Mouse (Mus musculus): ENCODE measurements around the gene Pitpna. TPM values are rescaled to one million over a fixed set of nuclear protein-coding genes. Genes with fewer than 3 reads are reported as not detected.

Gene Pitpna
- total and polyA plus RNA-seq, 2 experiments from 2014 or later, result 90.7 to 109 TPM

DNA sequence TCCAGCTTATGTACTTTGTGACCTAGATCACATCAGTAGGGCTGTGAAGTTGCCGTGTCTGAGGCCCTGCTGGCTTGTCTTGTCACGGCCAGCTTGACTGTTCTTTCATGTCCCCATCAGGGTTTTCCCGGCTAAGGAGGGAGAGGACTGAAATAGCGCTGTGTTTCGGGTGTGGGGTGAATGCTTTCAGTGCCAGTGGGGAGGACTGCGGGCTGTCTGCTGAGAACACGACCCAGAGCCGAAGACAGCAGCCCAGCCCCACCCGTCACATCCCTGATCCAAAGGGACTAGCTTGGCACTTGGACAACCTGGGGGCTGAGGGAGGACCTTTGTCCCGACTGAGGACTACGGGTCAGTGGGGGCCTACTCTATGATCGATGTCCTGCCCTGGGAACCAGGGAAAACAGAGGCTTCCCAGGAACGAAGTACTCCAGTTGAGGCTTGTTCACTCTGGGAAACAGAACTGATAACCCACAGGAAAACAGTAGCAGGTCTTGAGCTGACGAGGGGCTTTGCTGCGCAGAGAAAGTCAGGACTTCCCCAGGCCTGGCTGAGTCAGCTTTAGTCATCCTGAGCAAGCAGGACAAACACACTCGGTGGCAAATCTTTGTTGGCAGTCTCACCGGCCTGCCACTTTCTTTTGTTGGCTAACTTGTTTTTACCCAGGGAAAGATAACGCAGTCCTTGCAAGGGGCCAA lies 23.9 kb upstream of the Pitpna start:
- Histone ChIP-seq H3K36me3 (ENCODE audit: insufficient read depth, low read length) (peaks cover 31% of the 10 kb centered on the region), H3K9me3 (ENCODE audit: low read length) (no peaks in the 10 kb centered on the region), H3K27me3 (ENCODE audit: insufficient read depth, low read length) (no peaks in the 10 kb centered on the region), H3K4me2 (ENCODE audit: low read depth, low read length) (no peak overlapping the region), H3K4me3 (ENCODE audit: low read length) (no peak overlapping the region), H3K4me1 (ENCODE audit: insufficient read depth, low read length) (no peaks in the 10 kb centered on the region), H3K27ac (peak overlapping the region; percentile 48; the same call in 1 of the 2 replicates), H3K9ac (replicated peaks; ENCODE audit: low read length) (no peak overlapping the region)
- no peak for TF ChIP-seq CTCF (IDR thresholded peaks at IDR 0.05; ENCODE audit: low read depth)
- ATAC-seq, result peak; percentile 14; the same call in 1 of the 2 replicates
- 55% methylated on average over 18 of the region's 18 CpGs for WGBS
- no peak for DNase-seq (ENCODE audit: low spot score)

- H3K9ac ChIP-seq (replicated peaks; ENCODE audit: low read length), result no peak overlapping the region
- WGBS, result 64% methylated on average over 2 of the region's 2 CpGs
- H3K27me3 ChIP-seq (ENCODE audit: insufficient read depth, low read length), result no peaks in the 10 kb centered on the region
- H3K27ac ChIP-seq, result no peak overlapping the region
- no peaks in the 10 kb centered on the region for H3K9me3 ChIP-seq (ENCODE audit: low read length)
- H3K4me1 ChIP-seq (ENCODE audit: insufficient read depth, low read length), result no peaks in the 10 kb centered on the region
- H3K4me2 ChIP-seq (ENCODE audit: low read depth, low read length), result no peak overlapping the region
- peaks cover 32% of the 10 kb centered on the region for H3K36me3 ChIP-seq (ENCODE audit: insufficient read depth, low read length)
- no peak overlapping the region for H3K4me3 ChIP-seq (ENCODE audit: low read length)
- ATAC-seq, result peak; percentile 48
- no peak for DNase-seq (ENCODE audit: low spot score)
- no peak for TF ChIP-seq CTCF (IDR thresholded peaks at IDR 0.05; ENCODE audit: low read depth)
These were observed 22.0 kb upstream of the Pitpna start for GRCm38 (mm10) chr11:75565849-75566248.

- DNase-seq (ENCODE audit: low spot score), result no peak
- TF ChIP-seq CTCF (IDR thresholded peaks at IDR 0.05; ENCODE audit: low read depth), result no peak
- H3K4me1 ChIP-seq (ENCODE audit: insufficient read depth, low read length), result no peaks in the 10 kb centered on the region
These were observed 21.4 kb upstream of the Pitpna start for GRCm38 (mm10) chr11:75566276-75567196.

DNA sequence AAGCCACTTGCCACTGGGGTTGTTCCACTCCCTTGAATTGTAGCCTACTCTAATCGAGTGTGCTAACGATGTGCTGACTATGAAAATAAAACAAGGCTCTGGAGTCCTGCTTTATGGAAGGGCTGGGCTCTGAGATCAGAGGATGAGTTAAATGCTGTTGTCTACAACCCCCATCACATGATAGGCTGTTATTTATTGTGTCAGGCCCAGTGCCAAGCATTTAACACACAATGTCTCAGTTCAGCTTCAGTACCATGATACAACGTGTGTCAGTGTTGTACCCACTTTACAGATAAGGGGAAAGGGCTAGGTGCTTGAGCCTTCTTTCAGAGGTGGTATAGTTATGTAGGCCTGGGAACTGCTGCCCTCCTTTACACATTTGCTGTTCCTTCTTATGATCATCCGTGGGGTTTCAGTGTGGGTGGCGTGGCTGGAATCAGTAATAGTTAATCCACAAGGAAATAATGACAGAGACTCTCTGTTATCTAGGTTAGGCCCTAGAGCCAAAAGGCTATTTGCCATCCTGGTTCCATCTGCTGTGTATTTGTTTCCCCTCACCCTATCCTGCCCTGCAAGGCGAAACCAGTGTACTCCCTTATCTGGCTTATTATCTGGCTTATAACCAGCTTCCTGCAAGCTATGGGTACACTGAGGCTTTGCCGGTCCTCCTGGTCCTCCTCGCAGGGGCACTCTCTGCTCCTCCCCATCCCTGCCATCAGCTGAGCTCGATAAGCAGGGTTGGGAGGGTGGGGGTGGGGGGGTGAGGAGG lies 20.4 kb upstream of the Pitpna start:
- WGBS, result 70% methylated on average over 9 of the region's 9 CpGs
- Histone ChIP-seq H3K27me3 (ENCODE audit: insufficient read depth, low read length) (no peaks in the 10 kb centered on the region), H3K4me1 (ENCODE audit: insufficient read depth, low read length) (peaks cover 4% of the 10 kb centered on the region; the same call in 1 of the 2 replicates), H3K4me3 (ENCODE audit: low read length) (no peak overlapping the region), H3K36me3 (ENCODE audit: insufficient read depth, low read length) (peaks cover 30% of the 10 kb centered on the region), H3K9ac (replicated peaks; ENCODE audit: low read length) (no peak overlapping the region), H3K9me3 (ENCODE audit: low read length) (no peaks in the 10 kb centered on the region), H3K4me2 (ENCODE audit: low read depth, low read length) (no peak overlapping the region), H3K27ac (no peak overlapping the region)
- ATAC-seq (no peak), DNase-seq (ENCODE audit: low spot score) (no peak)
- no peak for TF ChIP-seq CTCF (IDR thresholded peaks at IDR 0.05; ENCODE audit: low read depth)

More at GRCm38 (mm10) chr11:75566276-75567196, 21.4 kb upstream of the Pitpna start:
- no peak overlapping the region for H3K9ac ChIP-seq (replicated peaks; ENCODE audit: low read length)
- H3K9me3 ChIP-seq (ENCODE audit: low read length), result no peaks in the 10 kb centered on the region
- no peak overlapping the region for H3K4me2 ChIP-seq (ENCODE audit: low read depth, low read length)
- 73% methylated on average over 13 of the region's 13 CpGs for WGBS
- no peak for ATAC-seq
- no peak overlapping the region for H3K27ac ChIP-seq
- no peak overlapping the region for H3K4me3 ChIP-seq (ENCODE audit: low read length)
- H3K36me3 ChIP-seq (ENCODE audit: insufficient read depth, low read length), result peaks cover 32% of the 10 kb centered on the region
- no peaks in the 10 kb centered on the region for H3K27me3 ChIP-seq (ENCODE audit: insufficient read depth, low read length)

DNA sequence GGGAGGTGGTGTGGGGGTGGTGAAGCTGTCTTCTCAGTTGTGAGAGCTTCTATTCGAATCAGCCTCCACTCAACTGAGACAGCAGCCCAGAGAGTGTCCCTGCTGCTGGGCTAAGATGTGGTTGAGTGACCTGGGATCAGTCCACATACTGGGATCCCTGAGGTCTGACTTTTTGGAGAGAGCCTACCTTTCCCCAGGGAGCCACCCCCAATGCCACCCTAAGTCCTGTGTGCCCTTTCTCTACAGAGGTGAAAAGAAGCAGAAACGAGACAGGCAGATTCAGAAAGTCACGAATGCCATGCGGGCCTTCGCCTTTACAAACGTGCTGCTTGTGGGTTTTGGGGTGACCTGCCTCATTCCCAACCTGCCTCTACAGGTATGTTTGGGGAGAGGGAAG lies 19.8 kb upstream of the Pitpna start:
- Histone ChIP-seq H3K4me1 (ENCODE audit: insufficient read depth, low read length) (peaks cover 10% of the 10 kb centered on the region; the same call in 1 of the 2 replicates), H3K4me3 (ENCODE audit: low read length) (no peak overlapping the region), H3K36me3 (ENCODE audit: insufficient read depth, low read length) (peaks cover 25% of the 10 kb centered on the region), H3K9me3 (ENCODE audit: low read length) (no peaks in the 10 kb centered on the region), H3K9ac (replicated peaks; ENCODE audit: low read length) (no peak overlapping the region), H3K4me2 (ENCODE audit: low read depth, low read length) (no peak overlapping the region), H3K27ac (no peak overlapping the region), H3K27me3 (ENCODE audit: insufficient read depth, low read length) (no peaks in the 10 kb centered on the region)
- DNase-seq (ENCODE audit: low spot score), result no peak
- TF ChIP-seq CTCF (IDR thresholded peaks at IDR 0.05; ENCODE audit: low read depth), result no peak
- WGBS, result 80% methylated on average over 6 of the region's 6 CpGs
- no peak for ATAC-seq

DNA sequence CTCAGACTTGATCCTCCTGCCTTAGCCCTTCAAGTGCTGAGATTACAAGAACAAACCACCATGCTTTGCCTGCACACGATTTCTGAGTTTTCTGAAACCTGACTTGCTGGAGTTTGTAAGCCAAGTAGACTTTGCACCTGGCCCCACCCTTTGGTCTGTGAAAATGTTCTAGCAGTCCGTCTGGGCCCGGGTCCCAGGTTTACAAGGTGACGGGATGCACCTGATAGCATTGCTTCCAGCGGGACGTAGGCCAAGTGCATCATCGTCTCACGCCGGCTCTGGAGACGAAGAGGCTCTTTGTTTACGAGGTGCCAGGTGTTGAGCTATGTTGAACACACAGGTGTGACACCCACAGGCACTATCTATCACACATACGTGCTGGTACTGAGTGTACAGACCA lies 18.9 kb upstream of the Pitpna start:
- DNase-seq (ENCODE audit: low spot score), result no peak
- TF ChIP-seq CTCF (IDR thresholded peaks at IDR 0.05; ENCODE audit: low read depth), result no peak
- peaks cover 19% of the 10 kb centered on the region for H3K36me3 ChIP-seq (ENCODE audit: insufficient read depth, low read length)
- no peaks in the 10 kb centered on the region for H3K27me3 ChIP-seq (ENCODE audit: insufficient read depth, low read length)
- WGBS, result 93% methylated on average over 12 of the region's 12 CpGs
- no peak overlapping the region for H3K9ac ChIP-seq (replicated peaks; ENCODE audit: low read length)
- peaks cover 13% of the 10 kb centered on the region; the same call in 1 of the 2 replicates for H3K4me1 ChIP-seq (ENCODE audit: insufficient read depth, low read length)
- H3K9me3 ChIP-seq (ENCODE audit: low read length), result no peaks in the 10 kb centered on the region
- no peak overlapping the region for H3K4me2 ChIP-seq (ENCODE audit: low read depth, low read length)
- no peak overlapping the region for H3K4me3 ChIP-seq (ENCODE audit: low read length)
- ATAC-seq, result no peak
- H3K27ac ChIP-seq, result no peak overlapping the region

Measured in hindbrain, postnatal 0 days (tissue).